Mouse (Mus musculus) CH12.LX (cell line): ENCODE results near the gene Mgat5. TPM values are rescaled to one million over a fixed set of nuclear protein-coding genes. Genes with fewer than 3 reads are reported as not detected.

ENCODE experiments used
- DNase-seq: peaks from one replicate; pipeline ENCODE4 v3.0.0-alpha.2; 2013; ENCODE audit errors: extremely low read depth
- H3K27ac ChIP-seq: 2 replicates; pipeline ENCODE4 v1.5.1; 2012; ENCODE audit warnings: low read depth, mild to moderate bottlenecking, control low read depth, moderate library complexity; ENCODE audit not compliant: insufficient read depth
- H3K27me3 ChIP-seq: replicated peaks from 2 replicates; pipeline ENCODE3; 2012; ENCODE audit warnings: inconsistent platforms
- H3K36me3 ChIP-seq, 2 experiments: replicated peaks in 1 of 2; 2 replicates each; pipeline versions ENCODE3 to v1.6.1; 2012; ENCODE audit warnings: inconsistent platforms in 1 of 2, low read length in 1 of 2, mild to moderate bottlenecking in 1 of 2, mixed read lengths in 1 of 2, moderate library complexity in 1 of 2; ENCODE audit not compliant: control insufficient read depth in 1 of 2, insufficient read depth in 1 of 2
- H3K4me1 ChIP-seq, 2 experiments: 2 replicates each; pipeline ENCODE4 v1.6.1; 2012; ENCODE audit warnings: inconsistent platforms in 1 of 2, moderate library complexity in 1 of 2; ENCODE audit not compliant: insufficient read depth in 2 of 2, control insufficient read depth in 1 of 2
- H3K4me2 ChIP-seq: 2 replicates; pipeline ENCODE4 v1.6.1; 2012; ENCODE audit warnings: low read depth, mild to moderate bottlenecking, control low read depth; ENCODE audit not compliant: poor library complexity, insufficient read depth, severe bottlenecking
- H3K4me3 ChIP-seq, 3 experiments: fragments of 150-350 bp in 1 of 3; sonication (generic) in 1 of 3; replicated peaks in 1 of 3; 2 replicates each; pipeline versions ENCODE3 to v1.5.1; 2011 to 2012; ENCODE audit warnings: low read depth in 2 of 3, low read length in 2 of 3, mild to moderate bottlenecking in 2 of 3, moderate library complexity in 2 of 3, control low read depth in 1 of 3, improper control_type of control experiment in 1 of 3, inconsistent platforms in 1 of 3, mixed read lengths in 1 of 3; ENCODE audit not compliant: poor library complexity in 1 of 3
- H3K79me2 ChIP-seq: replicated peaks from 2 replicates; pipeline ENCODE4 v1.6.1; 2012; ENCODE audit warnings: mild to moderate bottlenecking, moderate library complexity; ENCODE audit not compliant: control insufficient read depth, poor library complexity, insufficient read depth, severe bottlenecking; ENCODE audit errors: extremely low read depth
- H3K9ac ChIP-seq: 2 replicates; pipeline ENCODE4 v1.6.1; 2012; ENCODE audit warnings: low read depth, mild to moderate bottlenecking, control low read depth, moderate library complexity; ENCODE audit not compliant: insufficient read depth
- H3K9me3 ChIP-seq: replicated peaks from 2 replicates; pipeline ENCODE3; 2012; ENCODE audit warnings: low read length, inconsistent platforms, mixed read lengths
- BHLHE40 ChIP-seq: IDR thresholded peaks from 2 replicates; pipeline ENCODE4 v1.6.1; 2011; ENCODE audit warnings: mild to moderate bottlenecking, low read depth, low read length, improper control_type of control experiment
- CHD2 ChIP-seq: IDR thresholded peaks from 2 replicates; pipeline ENCODE4 v1.6.1; 2011; ENCODE audit warnings: low read length, improper control_type of control experiment
- CTCF ChIP-seq, 2 experiments: IDR thresholded peaks in 1 of 2; conservative IDR thresholded peaks in 1 of 2; 2 replicates each; pipeline ENCODE4 v1.5.1; 2011 to 2012; ENCODE audit warnings: low read depth in 2 of 2, low read length in 2 of 2, improper control_type of control experiment in 1 of 2, inconsistent platforms in 1 of 2, mild to moderate bottlenecking in 1 of 2, moderate library complexity in 1 of 2
- E2F4 ChIP-seq: IDR thresholded peaks from 2 replicates; pipeline ENCODE4 v1.6.1; 2011; ENCODE audit warnings: low read depth, low read length, improper control_type of control experiment; ENCODE audit not compliant: insufficient replicate concordance
- ELF1 ChIP-seq: IDR thresholded peaks from 2 replicates; pipeline ENCODE4 v1.6.1; 2014; ENCODE audit warnings: low read depth, mild to moderate bottlenecking, inconsistent platforms, low read length, improper control_type of control experiment
- EP300 ChIP-seq: IDR thresholded peaks from 2 replicates; pipeline ENCODE4 v1.6.1; 2011; ENCODE audit warnings: low read length, improper control_type of control experiment
- ETS1 ChIP-seq: conservative IDR thresholded peaks from 2 replicates; pipeline ENCODE4 v1.6.1; 2012; ENCODE audit warnings: low read depth, mild to moderate bottlenecking, inconsistent platforms, low read length, improper control_type of control experiment, moderate library complexity
- GABPA ChIP-seq: IDR thresholded peaks from 2 replicates; pipeline ENCODE4 v1.6.1; 2012; ENCODE audit warnings: low read depth, low read length, improper control_type of control experiment, inconsistent platforms; ENCODE audit not compliant: insufficient replicate concordance
- HCFC1 ChIP-seq: IDR thresholded peaks from 2 replicates; pipeline ENCODE4 v1.6.1; 2012; ENCODE audit warnings: low read depth, mild to moderate bottlenecking, inconsistent platforms, low read length, improper control_type of control experiment
- IRF4 ChIP-seq: IDR thresholded peaks from 2 replicates; pipeline ENCODE4 v1.6.1; 2014; ENCODE audit warnings: low read depth, mild to moderate bottlenecking, inconsistent platforms, low read length, improper control_type of control experiment
- JUN ChIP-seq: IDR thresholded peaks from 2 replicates; pipeline ENCODE4 v1.6.1; 2011; ENCODE audit warnings: low read depth, mild to moderate bottlenecking, low read length, improper control_type of control experiment, moderate library complexity; ENCODE audit not compliant: insufficient read depth
- JUND ChIP-seq: conservative IDR thresholded peaks from 2 replicates; pipeline ENCODE4 v1.6.1; 2011; ENCODE audit warnings: low read depth, low read length, improper control_type of control experiment
- MAFK ChIP-seq: IDR thresholded peaks from 2 replicates; pipeline ENCODE4 v1.6.1; 2011; ENCODE audit warnings: low read length, improper control_type of control experiment; ENCODE audit not compliant: insufficient replicate concordance
- MAX ChIP-seq: IDR thresholded peaks from 2 replicates; pipeline ENCODE4 v1.6.1; 2011; ENCODE audit warnings: low read length, improper control_type of control experiment
- MAZ ChIP-seq: IDR thresholded peaks from 2 replicates; pipeline ENCODE4 v1.6.1; 2012; ENCODE audit warnings: low read depth, mild to moderate bottlenecking, inconsistent platforms, low read length, improper control_type of control experiment, moderate library complexity
- MEF2A ChIP-seq: IDR thresholded peaks from 2 replicates; pipeline ENCODE4 v1.6.1; 2014; ENCODE audit warnings: low read depth, mild to moderate bottlenecking, inconsistent platforms, low read length, improper control_type of control experiment, borderline replicate concordance
- MXI1 ChIP-seq: IDR thresholded peaks from 2 replicates; pipeline ENCODE4 v1.6.1; 2011; ENCODE audit warnings: mild to moderate bottlenecking, low read depth, low read length, improper control_type of control experiment
- MYC ChIP-seq: IDR thresholded peaks from 2 replicates; pipeline ENCODE4 v1.6.1; 2011; ENCODE audit warnings: low read depth, mild to moderate bottlenecking, improper control_type of control experiment, low read length
- NELFE ChIP-seq: IDR thresholded peaks from 2 replicates; pipeline ENCODE4 v1.6.1; 2011; ENCODE audit warnings: low read depth, low read length, improper control_type of control experiment
- NRF1 ChIP-seq: IDR thresholded peaks from 2 replicates; pipeline ENCODE4 v1.6.1; 2014; ENCODE audit warnings: low read depth, mild to moderate bottlenecking, inconsistent platforms, low read length, improper control_type of control experiment, moderate library complexity
- POLR2A ChIP-seq: IDR thresholded peaks from 2 replicates; pipeline ENCODE4 v1.6.1; 2011; ENCODE audit warnings: low read depth, mild to moderate bottlenecking, improper control_type of control experiment, low read length
- POLR2AphosphoS2 ChIP-seq: IDR thresholded peaks from 2 replicates; pipeline ENCODE4 v1.6.1; 2011; ENCODE audit warnings: low read depth, low read length, improper control_type of control experiment
- RAD21 ChIP-seq: IDR thresholded peaks from 2 replicates; pipeline ENCODE4 v1.6.1; 2011; ENCODE audit warnings: low read depth, mild to moderate bottlenecking, low read length, improper control_type of control experiment, moderate library complexity
- RCOR1 ChIP-seq: conservative IDR thresholded peaks from 2 replicates; pipeline ENCODE4 v1.6.1; 2012; ENCODE audit warnings: low read depth, mild to moderate bottlenecking, inconsistent platforms, low read length, improper control_type of control experiment
- SMC3 ChIP-seq: IDR thresholded peaks from 2 replicates; pipeline ENCODE4 v1.6.1; 2011; ENCODE audit warnings: low read depth, low read length, improper control_type of control experiment
- TBP ChIP-seq: conservative IDR thresholded peaks from 2 replicates; pipeline ENCODE4 v1.6.1; 2011; ENCODE audit warnings: low read depth, low read length, improper control_type of control experiment
- UBTF ChIP-seq: IDR thresholded peaks from 2 replicates; pipeline ENCODE4 v1.6.1; 2012; ENCODE audit warnings: low read depth, mild to moderate bottlenecking, inconsistent platforms, low read length, improper control_type of control experiment, moderate library complexity
- USF1 ChIP-seq: IDR thresholded peaks from 2 replicates; pipeline ENCODE4 v1.6.1; 2014; ENCODE audit warnings: low read depth, mild to moderate bottlenecking, inconsistent platforms, low read length, improper control_type of control experiment
- USF2 ChIP-seq: conservative IDR thresholded peaks from 2 replicates; pipeline ENCODE4 v1.6.1; 2011; ENCODE audit warnings: low read depth, low read length, improper control_type of control experiment
- ZC3H11A ChIP-seq: IDR thresholded peaks from 2 replicates; pipeline ENCODE4 v1.6.1; 2012; ENCODE audit warnings: low read depth, mild to moderate bottlenecking, inconsistent platforms, low read length, improper control_type of control experiment
- ZKSCAN1 ChIP-seq: IDR thresholded peaks from 2 replicates; pipeline ENCODE4 v1.6.1; 2012; ENCODE audit warnings: low read depth, inconsistent platforms, low read length, improper control_type of control experiment, borderline replicate concordance
- ZMIZ1 ChIP-seq: IDR thresholded peaks from 2 replicates; pipeline ENCODE4 v1.6.1; 2012; ENCODE audit warnings: low read depth, mild to moderate bottlenecking, inconsistent platforms, low read length, improper control_type of control experiment
- ZNF384 ChIP-seq: IDR thresholded peaks from 2 replicates; pipeline ENCODE4 v1.6.1; 2012; ENCODE audit warnings: low read depth, low read length, improper control_type of control experiment, inconsistent platforms
- dilution Hi-C: fragments of 300-500 bp; cut with MboI; formaldehyde crosslinking; loops from 2 replicates; pipeline ENCODE4 v1.14.3; 2020; ENCODE audit warnings: low sequenced_read_pairs; ENCODE audit not compliant: extremely low pct_unique_long_range_greater_than_20kb, extremely low pct_ligation_motif_present
- in situ Hi-C: fragments of 300-500 bp; cut with MboI; formaldehyde crosslinking; loops from 3 replicates; pipeline ENCODE4 v1.14.3; 2019; ENCODE audit warnings: low sequenced_read_pairs, low pct_ligation_motif_present, low pct_unique_long_range_greater_than_20kb, mixed read lengths
- polyA plus RNA-seq: library from polyadenylated mRNA; unstranded; fragments of >175 nt; gene quantifications from 2 replicates; pipeline ENCODE4 v1.2.1, GENCODE M21; 2012; ENCODE audit warnings: low read depth; ENCODE audit not compliant: insufficient read length
- total RNA-seq, 2 experiments: library from RNA; depleted of rRNA; stranded (reverse); fragments of 300-350 nt in 1 of 2; fragments of >200 nt in 1 of 2; gene quantifications; 2 replicates each; pipeline ENCODE4 v1.2.3; 2012 to 2014

Mgat5 gene
- total and polyA plus RNA-seq, 3 experiments, result 5.9 to 8.8 (median 6.6) TPM

DNA sequence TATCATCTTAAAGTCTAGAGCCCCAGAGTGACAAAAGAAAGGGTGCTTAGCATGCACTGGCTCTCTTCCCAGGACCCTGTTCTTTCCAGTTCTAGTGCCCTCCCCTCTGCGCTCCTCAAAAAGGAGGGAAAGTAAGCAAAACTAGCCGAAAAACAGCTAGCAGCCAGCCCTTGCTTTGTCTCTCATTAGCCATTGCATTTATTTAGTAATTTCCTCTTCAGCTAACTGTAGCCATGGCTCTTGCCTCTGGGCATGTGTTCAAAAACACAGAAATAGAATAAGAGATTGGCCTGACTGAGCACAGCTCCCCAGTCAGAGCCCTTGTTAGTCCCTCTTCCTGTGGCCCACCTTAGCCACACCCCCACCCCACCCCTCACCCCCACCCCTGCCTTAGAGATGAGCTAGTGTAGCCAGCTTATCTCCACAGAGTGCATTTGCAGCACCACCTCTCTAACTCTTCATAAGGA, 204.2 kb downstream of the Mgat5 start:
- no peak overlapping the region for H3K9ac ChIP-seq
- dilution Hi-C loops, result no loop called here
- peaks cover 0 to 20% of the 10 kb centered on the region in 2 experiments; a peak in 3 of 4 replicates for H3K4me1 ChIP-seq
- no peak overlapping the region for H3K4me2 ChIP-seq
- TF ChIP-seq IRF4 (no peak), EP300 (no peak), TBP (no peak), CTCF (conservative IDR thresholded peaks at IDR 0.05 in 1 of 2, IDR thresholded peaks at IDR 0.05 in 1 of 2; ENCODE audit: low read depth in 2 of 2, low read length in 2 of 2) (no peak), ELF1 (no peak), CHD2 (no peak), NRF1 (no peak), JUND (no peak), POLR2AphosphoS2 (no peak)
- in situ Hi-C loops, result no loop called here
- H3K79me2 ChIP-seq, result no peaks in the 10 kb centered on the region
- DNase-seq, result no peak
- H3K27me3 ChIP-seq, result no peaks in the 10 kb centered on the region
- no peaks in the 10 kb centered on the region for H3K9me3 ChIP-seq
- no peak overlapping the region for H3K4me3 ChIP-seq
- H3K36me3 ChIP-seq, result peaks cover 4 to 36% of the 10 kb centered on the region in 2 experiments
- no peak overlapping the region for H3K27ac ChIP-seq

DNA sequence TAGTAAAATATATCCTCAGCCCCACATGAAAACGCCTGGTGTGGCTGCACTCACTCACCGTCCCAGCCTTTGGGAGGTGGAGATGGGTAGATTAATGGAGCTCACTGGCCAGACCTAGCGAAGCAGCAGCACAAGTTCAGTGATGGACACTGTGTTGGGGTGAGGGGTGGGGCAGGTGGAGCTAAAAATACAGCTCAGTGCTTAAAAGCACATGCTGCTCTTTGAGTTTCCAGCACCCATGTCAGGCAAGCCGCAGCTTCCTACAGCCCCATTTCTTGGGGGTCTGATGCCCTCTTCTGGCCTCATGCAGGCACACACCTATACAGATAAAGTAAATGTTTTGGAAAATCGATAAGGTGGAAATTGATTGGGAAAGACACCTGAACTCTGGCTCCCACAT, 204.7 kb downstream of the Mgat5 start:
- dilution Hi-C loops (no loop called here), in situ Hi-C loops (no loop called here)
- peaks cover 4 to 38% of the 10 kb centered on the region in 2 experiments for H3K36me3 ChIP-seq
- no peaks in the 10 kb centered on the region for H3K9me3 ChIP-seq
- H3K27me3 ChIP-seq, result no peaks in the 10 kb centered on the region
- H3K4me2 ChIP-seq, result no peak overlapping the region
- no peak overlapping the region for H3K9ac ChIP-seq
- DNase-seq, result peak; percentile 62
- no peaks in the 10 kb centered on the region for H3K79me2 ChIP-seq
- no peak overlapping the region for H3K27ac ChIP-seq
- H3K4me3 ChIP-seq, result no peak overlapping the region
- H3K4me1 ChIP-seq, result peaks cover 0 to 25% of the 10 kb centered on the region in 2 experiments; a peak in 3 of 4 replicates
- TF ChIP-seq HCFC1 (no peak), TBP (no peak), JUND (no peak), MYC (0 out of 2 replicates have a peak, but pooled peaks have one; percentile 60), MXI1 (no peak), USF1 (no peak), MEF2A (no peak), POLR2A (no peak), RAD21 (peak; percentile 81), ZC3H11A (peak; percentile 69), NELFE (no peak), MAZ (no peak), ELF1 (no peak), EP300 (no peak), CTCF (conservative IDR thresholded peaks at IDR 0.05 in 1 of 2, IDR thresholded peaks at IDR 0.05 in 1 of 2; ENCODE audit: low read depth in 2 of 2, low read length in 2 of 2) (peak; percentile 10 to 77; a peak in 2 of 4 replicates), E2F4 (no peak), UBTF (no peak), POLR2AphosphoS2 (no peak), USF2 (no peak), CHD2 (no peak), GABPA (no peak), SMC3 (peak; percentile 85), ETS1 (no peak), ZMIZ1 (no peak), BHLHE40 (no peak), ZKSCAN1 (no peak), MAX (no peak), ZNF384 (no peak), MAFK (no peak), RCOR1 (no peak), JUN (no peak)
